Mouse (Mus musculus) kidney, adult 18-20 months (tissue): ENCODE measurements at regions not wholly inside any gene's neighbourhood (a gene's known extent, or its start where the extent isn't known, plus 50 kb on each side); places are given as distances from the start of the nearest gene placed in this dataset.

Source experiments
- DNase-seq: peaks from one replicate; pipeline ENCODE4 v3.0.0; 2021

DNA sequence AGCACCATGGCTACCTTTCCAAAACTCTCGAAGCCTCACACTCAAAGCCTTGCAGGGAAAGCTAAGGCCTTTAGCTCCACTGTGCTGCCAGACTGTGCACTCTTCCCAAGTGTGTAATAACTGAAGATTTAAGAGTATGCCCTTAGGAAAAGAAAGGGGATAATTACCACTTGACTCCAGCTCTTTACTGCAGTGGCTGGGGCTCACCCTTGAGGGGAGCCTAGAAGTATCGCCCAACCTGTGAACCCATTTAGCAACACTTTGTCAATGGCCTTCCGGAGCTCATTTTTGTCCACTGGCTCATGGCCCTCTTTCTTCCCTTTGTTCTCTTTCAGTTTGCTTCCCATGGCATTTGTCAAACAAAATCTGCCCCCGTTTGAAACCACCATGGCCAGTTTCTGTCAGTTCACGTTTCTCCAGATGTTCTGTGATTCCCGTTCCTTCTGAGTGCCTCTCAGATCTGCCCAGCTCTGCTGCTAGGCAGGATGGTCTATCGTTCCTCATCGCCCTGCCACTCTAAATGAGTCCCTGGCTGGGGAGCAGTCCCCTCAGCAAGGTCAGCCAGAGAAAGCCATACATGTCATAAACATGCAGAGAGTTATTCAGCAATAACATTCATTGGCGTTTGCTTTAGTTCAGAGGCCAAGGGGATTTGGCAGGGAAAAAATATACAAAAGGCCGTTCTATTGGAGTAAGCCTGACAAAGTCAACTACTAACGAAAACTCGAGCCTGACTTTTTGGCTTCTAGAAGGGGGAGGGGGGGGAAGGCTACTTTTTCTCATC, 80.9 kb upstream of the Nckap5 start:
- no peak for DNase-seq

DNA sequence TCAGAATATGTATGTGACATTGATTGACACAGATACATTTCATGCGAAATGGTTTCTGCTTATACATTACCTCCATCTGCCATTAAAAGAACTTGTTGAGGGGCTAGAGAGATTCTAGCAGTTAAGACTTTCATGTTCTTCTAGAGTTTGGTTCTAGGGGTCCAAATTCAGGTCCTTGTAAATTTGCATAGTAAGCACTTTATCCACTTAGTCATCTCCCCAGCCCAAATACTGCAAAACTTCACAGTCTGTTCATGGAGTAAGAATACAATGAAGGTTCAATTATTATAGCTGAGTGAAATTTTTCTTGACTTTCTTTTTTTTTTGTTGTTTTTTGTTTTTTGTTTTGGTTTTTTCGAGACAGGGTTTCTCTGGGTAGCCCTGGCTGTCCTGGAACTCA, 76.8 kb upstream of the Nckap5 start:
- no peak for DNase-seq

- no peak for DNase-seq
Observed at GRCm38 (mm10) chr1:126898484-126898883, 67.9 kb upstream of the Nckap5 start.

DNA sequence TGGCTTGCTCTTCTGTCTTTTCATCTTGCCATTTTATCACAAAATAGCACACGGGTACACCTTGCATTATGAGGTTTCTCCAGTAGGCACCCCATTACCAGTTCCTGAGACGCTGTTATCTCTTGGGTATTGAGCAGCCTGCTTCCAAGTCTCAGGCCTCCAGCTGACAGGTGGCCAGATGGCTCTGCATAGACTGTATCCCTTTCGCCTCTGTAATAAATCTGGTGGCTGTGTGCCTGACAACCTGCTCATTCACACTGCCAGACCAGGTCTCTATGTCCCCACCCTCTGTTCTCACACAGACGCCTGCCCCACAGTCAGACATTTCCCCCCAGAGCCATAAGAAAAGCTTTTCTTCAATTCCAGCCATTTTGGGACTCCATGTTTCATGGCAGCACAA, 66.3 kb upstream of the Nckap5 start:
- DNase-seq = no peak

- DNase-seq = no peak
Observed at GRCm38 (mm10) chr1:126880801-126881200, 50.2 kb upstream of the Nckap5 start.
